Mouse (Mus musculus): Measurements from ENCODE around the gene Mtor. TPM values are rescaled to one million over a fixed set of nuclear protein-coding genes. Genes with fewer than 3 reads are reported as not detected.

Mtor gene
- total RNA-seq, 4 experiments from 2014 or later = 85.6 to 96.1 (median 92.3) TPM

- DNase-seq (ENCODE audit: low spot score in 2 of 2) = no peak
Measured at GRCm38 (mm10) chr4:148530351-148530750, 81.9 kb downstream of the Mtor start.

- no peak for DNase-seq (ENCODE audit: low spot score in 2 of 2)
Measured at GRCm38 (mm10) chr4:148530778-148531177, 82.4 kb downstream of the Mtor start.

- DNase-seq (ENCODE audit: low spot score in 2 of 2) = no peak
Measured at GRCm38 (mm10) chr4:148531341-148531740, 82.9 kb downstream of the Mtor start.

GRCm38 (mm10) chr4:148532516-148532915 lies 84.1 kb downstream of the Mtor start:
- DNase-seq (ENCODE audit: low spot score in 2 of 2) = no peak

- no peak for DNase-seq (ENCODE audit: low spot score in 2 of 2)
Measured at GRCm38 (mm10) chr4:148533613-148534328, 85.4 kb downstream of the Mtor start.

- DNase-seq (ENCODE audit: low spot score in 2 of 2) = no peak
Measured at GRCm38 (mm10) chr4:148535876-148536275, 87.5 kb downstream of the Mtor start.

GRCm38 (mm10) chr4:148549106-148549505 lies 100.7 kb downstream of the Mtor start:
- DNase-seq (ENCODE audit: low spot score in 2 of 2) = no peak

GRCm38 (mm10) chr4:148557766-148558165 lies 109.4 kb downstream of the Mtor start:
- no peak for DNase-seq (ENCODE audit: low spot score in 2 of 2)

- DNase-seq (ENCODE audit: low spot score in 2 of 2) = peak; percentile 66 to 78
Measured at GRCm38 (mm10) chr4:148558297-148559000, 110.0 kb downstream of the Mtor start, which contains the start of gene Exosc10. Gene Exosc10, plus strand, starts transcription at chr4:148558429.

GRCm38 (mm10) chr4:148562676-148563075 lies 114.3 kb downstream of the Mtor start:
- DNase-seq (ENCODE audit: low spot score in 2 of 2) = no peak

- no peak for DNase-seq (ENCODE audit: low spot score in 2 of 2)
Measured at GRCm38 (mm10) chr4:148563595-148563994, 115.2 kb downstream of the Mtor start.

GRCm38 (mm10) chr4:148570138-148570537 lies 121.7 kb downstream of the Mtor start:
- DNase-seq (ENCODE audit: low spot score in 2 of 2) = no peak

- DNase-seq (ENCODE audit: low spot score in 2 of 2) = no peak
Measured at GRCm38 (mm10) chr4:148570693-148571295, 122.4 kb downstream of the Mtor start.

- DNase-seq (ENCODE audit: low spot score in 2 of 2) = no peak
Measured at GRCm38 (mm10) chr4:148573222-148573621, 124.8 kb downstream of the Mtor start.

- no peak for DNase-seq (ENCODE audit: low spot score in 2 of 2)
Measured at GRCm38 (mm10) chr4:148580765-148581164, 132.4 kb downstream of the Mtor start.

- no peak for DNase-seq (ENCODE audit: low spot score in 2 of 2)
Measured at GRCm38 (mm10) chr4:148581422-148581821, 133.0 kb downstream of the Mtor start.

GRCm38 (mm10) chr4:148583257-148583656 lies 134.8 kb downstream of the Mtor start:
- no peak for DNase-seq (ENCODE audit: low spot score in 2 of 2)

- DNase-seq (ENCODE audit: low spot score in 2 of 2) = no peak
Measured at GRCm38 (mm10) chr4:148586648-148587047, 138.2 kb downstream of the Mtor start.

GRCm38 (mm10) chr4:148588793-148589192 lies 140.4 kb downstream of the Mtor start:
- DNase-seq (ENCODE audit: low spot score in 2 of 2) = no peak

- no peak for DNase-seq (ENCODE audit: low spot score in 2 of 2)
Measured at GRCm38 (mm10) chr4:148589565-148589964, 141.2 kb downstream of the Mtor start.

GRCm38 (mm10) chr4:148590421-148591170 lies 142.2 kb downstream of the Mtor start:
- no peak for DNase-seq (ENCODE audit: low spot score in 2 of 2)
